Mouse (Mus musculus) midbrain, embryonic 15.5 days (tissue): ENCODE measurements at regions not wholly inside any gene's neighbourhood (a gene's known extent, or its start where the extent isn't known, plus 50 kb on each side); places are given as distances from the start of the nearest gene placed in this dataset.

Experiments used
- ATAC-seq: fragments of 200-750 bp; cut with Nextera tagmentation; replicated peaks from 2 replicates; pipeline ENCODE4 v1.8.0; 2017; ENCODE audit warnings: moderate TSS enrichment
- H3K27ac ChIP-seq: fragments of 300-500 bp; sonication (generic); 2 replicates; pipeline ENCODE4 v1.5.1; 2015; ENCODE audit warnings: mild to moderate bottlenecking, inconsistent platforms
- H3K27me3 ChIP-seq: fragments of 300-500 bp; sonication (generic); replicated peaks from 2 replicates; pipeline ENCODE4 v1.6.1; 2015; ENCODE audit warnings: inconsistent platforms
- H3K36me3 ChIP-seq: fragments of 300-500 bp; sonication (generic); replicated peaks from 2 replicates; pipeline ENCODE4 v1.6.1; 2015; ENCODE audit warnings: inconsistent platforms
- H3K4me1 ChIP-seq: fragments of 300-500 bp; sonication (generic); 2 replicates; pipeline ENCODE4 v1.6.1; 2015; ENCODE audit warnings: inconsistent platforms
- H3K4me2 ChIP-seq: fragments of 300-500 bp; sonication (generic); 2 replicates; pipeline ENCODE4 v1.6.1; 2015; ENCODE audit warnings: inconsistent platforms, mild to moderate bottlenecking, moderate library complexity
- H3K4me3 ChIP-seq: fragments of 300-500 bp; sonication (generic); 2 replicates; pipeline ENCODE4 v1.5.1; 2015; ENCODE audit warnings: mild to moderate bottlenecking, inconsistent platforms
- H3K9ac ChIP-seq: fragments of 300-500 bp; sonication (generic); 2 replicates; pipeline ENCODE4 v1.6.1; 2015; ENCODE audit warnings: mild to moderate bottlenecking, inconsistent platforms
- H3K9me3 ChIP-seq: fragments of 300-500 bp; sonication (generic); 2 replicates; pipeline ENCODE4 v1.6.1; 2016; ENCODE audit warnings: inconsistent platforms
- WGBS: fragments of 180-500 bp; shearing (Covaris S2); methylation state at CpG from one replicate; pipeline ENCODE4 v1.1.7; 2015; ENCODE audit warnings: mixed read lengths; 5-methylcytosine and 5-hydroxymethylcytosine counted together

- H3K27ac ChIP-seq = no peak overlapping the region
- H3K9ac ChIP-seq = no peak overlapping the region
- H3K4me1 ChIP-seq = no peaks in the 10 kb centered on the region
- no peaks in the 10 kb centered on the region for H3K36me3 ChIP-seq
- H3K9me3 ChIP-seq = no peaks in the 10 kb centered on the region
- H3K4me2 ChIP-seq = no peak overlapping the region
- ATAC-seq = no peak
- H3K27me3 ChIP-seq = no peaks in the 10 kb centered on the region
- WGBS = 94% methylated on average over 2 of the region's 2 CpGs
- no peak overlapping the region for H3K4me3 ChIP-seq
Measured at GRCm38 (mm10) chr13:31197593-31197992, 223.6 kb downstream of the Gm5447 start.

- H3K36me3 ChIP-seq = no peaks in the 10 kb centered on the region
- no peak for ATAC-seq
- H3K27me3 ChIP-seq = no peaks in the 10 kb centered on the region
- no peak overlapping the region for H3K9ac ChIP-seq
- H3K4me1 ChIP-seq = no peaks in the 10 kb centered on the region
- 86% methylated on average over 1 of the region's 1 CpGs for WGBS
- no peak overlapping the region for H3K4me3 ChIP-seq
- no peak overlapping the region for H3K27ac ChIP-seq
- H3K9me3 ChIP-seq = no peaks in the 10 kb centered on the region
- H3K4me2 ChIP-seq = no peak overlapping the region
Measured at GRCm38 (mm10) chr13:31199384-31199783, 225.4 kb downstream of the Gm5447 start.

GRCm38 (mm10) chr13:31204068-31204467, 230.1 kb downstream of the Gm5447 start:
- Histone ChIP-seq H3K4me1 (no peaks in the 10 kb centered on the region), H3K9me3 (no peaks in the 10 kb centered on the region), H3K27me3 (no peaks in the 10 kb centered on the region), H3K9ac (no peak overlapping the region), H3K4me3 (no peak overlapping the region), H3K36me3 (no peaks in the 10 kb centered on the region), H3K27ac (no peak overlapping the region), H3K4me2 (no peak overlapping the region)
- WGBS = 82% methylated on average over 6 of the region's 6 CpGs
- ATAC-seq = no peak

- Histone ChIP-seq H3K4me3 (no peak overlapping the region), H3K9ac (no peak overlapping the region), H3K4me1 (no peaks in the 10 kb centered on the region), H3K36me3 (no peaks in the 10 kb centered on the region), H3K4me2 (no peak overlapping the region), H3K9me3 (no peaks in the 10 kb centered on the region), H3K27me3 (no peaks in the 10 kb centered on the region), H3K27ac (no peak overlapping the region)
- 42% methylated on average over 5 of the region's 5 CpGs for WGBS
- no peak for ATAC-seq
Measured at GRCm38 (mm10) chr13:31206381-31206780, 232.4 kb downstream of the Gm5447 start.

GRCm38 (mm10) chr13:31207709-31208108, 233.7 kb downstream of the Gm5447 start:
- H3K9me3 ChIP-seq = no peaks in the 10 kb centered on the region
- H3K4me1 ChIP-seq = no peaks in the 10 kb centered on the region
- no peak overlapping the region for H3K27ac ChIP-seq
- no peak overlapping the region for H3K9ac ChIP-seq
- 58% methylated on average over 5 of the region's 5 CpGs for WGBS
- H3K4me2 ChIP-seq = no peak overlapping the region
- no peak overlapping the region for H3K4me3 ChIP-seq
- no peaks in the 10 kb centered on the region for H3K27me3 ChIP-seq
- ATAC-seq = no peak
- H3K36me3 ChIP-seq = no peaks in the 10 kb centered on the region

- Histone ChIP-seq H3K9me3 (no peaks in the 10 kb centered on the region), H3K4me1 (no peaks in the 10 kb centered on the region)
Measured at GRCm38 (mm10) chr13:31223016-31223415, 249.0 kb downstream of the Gm5447 start.

GRCm38 (mm10) chr13:31240546-31240945, 266.5 kb downstream of the Gm5447 start:
- no peaks in the 10 kb centered on the region for H3K27me3 ChIP-seq
- H3K4me1 ChIP-seq = no peaks in the 10 kb centered on the region
- ATAC-seq = no peak
- H3K4me3 ChIP-seq = no peak overlapping the region
- 97% methylated on average over 6 of the region's 6 CpGs for WGBS
- H3K4me2 ChIP-seq = no peak overlapping the region
- no peak overlapping the region for H3K9ac ChIP-seq
- H3K9me3 ChIP-seq = no peaks in the 10 kb centered on the region
- no peak overlapping the region for H3K27ac ChIP-seq
- H3K36me3 ChIP-seq = no peaks in the 10 kb centered on the region

More at GRCm38 (mm10) chr13:31223016-31223415, 249.0 kb downstream of the Gm5447 start:
- H3K9ac ChIP-seq = no peak overlapping the region
- no peak overlapping the region for H3K27ac ChIP-seq
- no peak for ATAC-seq
- H3K4me3 ChIP-seq = no peak overlapping the region
- H3K27me3 ChIP-seq = no peaks in the 10 kb centered on the region
- no peak overlapping the region for H3K4me2 ChIP-seq
- H3K36me3 ChIP-seq = no peaks in the 10 kb centered on the region
- WGBS = 87% methylated on average over 2 of the region's 2 CpGs

GRCm38 (mm10) chr13:31248996-31249395, 275.0 kb downstream of the Gm5447 start:
- H3K27me3 ChIP-seq = no peaks in the 10 kb centered on the region
- H3K4me1 ChIP-seq = no peaks in the 10 kb centered on the region
- no peak for ATAC-seq
- H3K36me3 ChIP-seq = no peaks in the 10 kb centered on the region
- H3K4me2 ChIP-seq = no peak overlapping the region
- H3K4me3 ChIP-seq = no peak overlapping the region
- H3K9me3 ChIP-seq = no peaks in the 10 kb centered on the region
- H3K27ac ChIP-seq = no peak overlapping the region
- H3K9ac ChIP-seq = no peak overlapping the region
- 98% methylated on average over 3 of the region's 3 CpGs for WGBS

GRCm38 (mm10) chr13:31249525-31249924, 275.5 kb downstream of the Gm5447 start:
- Histone ChIP-seq H3K4me2 (no peak overlapping the region), H3K9ac (no peak overlapping the region), H3K27ac (no peak overlapping the region), H3K27me3 (no peaks in the 10 kb centered on the region), H3K4me3 (no peak overlapping the region), H3K9me3 (no peaks in the 10 kb centered on the region), H3K4me1 (no peaks in the 10 kb centered on the region), H3K36me3 (no peaks in the 10 kb centered on the region)
- no peak for ATAC-seq
- WGBS = 80% methylated on average over 5 of the region's 5 CpGs

GRCm38 (mm10) chr13:31254016-31254415, 280.0 kb downstream of the Gm5447 start:
- Histone ChIP-seq H3K27me3 (no peaks in the 10 kb centered on the region), H3K27ac (no peak overlapping the region), H3K9ac (no peak overlapping the region), H3K4me1 (no peaks in the 10 kb centered on the region), H3K36me3 (no peaks in the 10 kb centered on the region), H3K9me3 (no peaks in the 10 kb centered on the region), H3K4me2 (no peak overlapping the region), H3K4me3 (no peak overlapping the region)
- WGBS = 81% methylated on average over 4 of the region's 4 CpGs
- ATAC-seq = no peak

GRCm38 (mm10) chr13:31254744-31255143, 280.7 kb downstream of the Gm5447 start:
- Histone ChIP-seq H3K9ac (no peak overlapping the region), H3K9me3 (no peaks in the 10 kb centered on the region), H3K4me1 (no peaks in the 10 kb centered on the region), H3K4me2 (no peak overlapping the region), H3K4me3 (no peak overlapping the region), H3K27ac (no peak overlapping the region), H3K36me3 (no peaks in the 10 kb centered on the region), H3K27me3 (no peaks in the 10 kb centered on the region)
- WGBS = 87% methylated on average over 3 of the region's 3 CpGs
- ATAC-seq = no peak

GRCm38 (mm10) chr13:31255506-31255905, 281.5 kb downstream of the Gm5447 start:
- no peak overlapping the region for H3K27ac ChIP-seq
- H3K36me3 ChIP-seq = no peaks in the 10 kb centered on the region
- no peak overlapping the region for H3K4me2 ChIP-seq
- H3K4me3 ChIP-seq = no peak overlapping the region
- no peaks in the 10 kb centered on the region for H3K4me1 ChIP-seq
- H3K9me3 ChIP-seq = no peaks in the 10 kb centered on the region
- no peak for ATAC-seq
- no peak overlapping the region for H3K9ac ChIP-seq
- 86% methylated on average over 3 of the region's 3 CpGs for WGBS
- no peaks in the 10 kb centered on the region for H3K27me3 ChIP-seq

- no peak overlapping the region for H3K4me2 ChIP-seq
- H3K27me3 ChIP-seq = no peaks in the 10 kb centered on the region
- no peaks in the 10 kb centered on the region for H3K36me3 ChIP-seq
- no peak for ATAC-seq
- H3K9ac ChIP-seq = no peak overlapping the region
- H3K4me3 ChIP-seq = no peak overlapping the region
- H3K4me1 ChIP-seq = no peaks in the 10 kb centered on the region
- no peaks in the 10 kb centered on the region for H3K9me3 ChIP-seq
- WGBS = 82% methylated on average over 3 of the region's 3 CpGs
- no peak overlapping the region for H3K27ac ChIP-seq
Measured at GRCm38 (mm10) chr13:31267865-31268264, 288.1 kb upstream of the Foxq1 start.
